Mouse (Mus musculus): ENCODE results near the gene Etfrf1. TPM values are rescaled to one million over a fixed set of nuclear protein-coding genes. Genes with fewer than 3 reads are reported as not detected.
A peak's percentile ranks its signal among the peaks of the same experiment; 100 is the strongest.

Etfrf1 gene
- total RNA-seq, 2 experiments from 2014 or later, result 15.5 to 16.3 TPM

DNA sequence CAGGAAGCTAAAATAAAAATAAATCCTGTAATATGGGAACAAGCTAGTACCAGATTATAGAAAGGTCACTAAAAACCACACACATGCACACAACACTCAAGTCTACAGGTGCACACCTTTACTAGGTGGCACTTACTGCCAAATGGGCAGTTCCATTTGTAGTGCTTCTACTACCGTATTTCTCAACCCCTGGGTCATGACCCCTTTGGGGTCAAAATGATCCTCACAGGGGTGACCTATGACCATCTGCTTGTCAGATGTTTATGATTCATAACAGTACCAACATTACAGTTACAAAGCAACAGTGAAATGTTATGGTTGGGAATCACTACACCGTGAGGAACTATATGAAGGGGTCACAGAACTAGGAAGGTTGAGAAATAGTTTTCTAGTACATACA, 3.0 kb downstream of the Etfrf1 start:
- intact Hi-C loops (cut with DNase I), result no loop called here
- no peak for DNase-seq (ENCODE audit: extremely low spot score in 1 of 2, low spot score in 2 of 2)

DNA sequence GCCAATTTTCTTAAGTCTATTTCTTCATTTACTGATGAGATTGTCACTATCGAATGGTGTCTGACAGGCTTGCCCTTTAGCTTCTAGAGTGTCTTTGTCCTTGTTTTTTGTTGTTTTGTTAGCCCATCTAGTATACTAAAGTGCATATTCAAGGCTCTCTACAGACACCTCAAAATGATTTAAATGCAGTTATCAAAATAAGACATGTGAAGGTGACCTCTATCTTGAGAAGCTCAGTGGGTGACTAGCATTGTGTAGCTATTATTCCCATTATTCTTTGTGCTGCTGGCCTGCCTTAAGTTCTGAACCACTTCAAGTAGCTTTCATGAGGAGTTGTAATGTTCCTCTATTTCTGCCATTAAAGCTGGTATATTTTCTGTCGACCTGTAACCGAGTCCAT, 4.9 kb downstream of the Etfrf1 start:
- no peak for DNase-seq (ENCODE audit: extremely low spot score in 1 of 2, low spot score in 2 of 2)
- intact Hi-C loops (cut with DNase I), result no loop called here

DNA sequence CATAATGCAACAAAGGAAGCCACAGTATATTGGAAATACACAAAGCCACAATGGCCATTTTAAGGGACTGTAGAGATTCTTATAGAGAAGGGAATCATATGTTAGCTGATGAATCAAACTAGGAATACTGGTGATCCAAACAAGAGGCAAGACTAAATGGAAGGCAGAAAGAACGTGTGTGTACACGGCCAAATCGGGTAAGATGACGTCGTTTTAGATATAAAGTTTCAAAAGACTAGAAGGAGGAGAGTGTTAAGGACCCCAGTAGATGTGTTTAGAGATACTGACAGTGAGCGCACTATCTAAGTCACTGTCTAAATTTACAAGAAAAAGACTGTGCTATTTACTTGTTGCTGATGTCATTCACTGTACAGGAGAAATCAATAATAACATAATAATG, 13.3 kb downstream of the Etfrf1 start:
- intact Hi-C loops (cut with DNase I), result no loop called here

DNA sequence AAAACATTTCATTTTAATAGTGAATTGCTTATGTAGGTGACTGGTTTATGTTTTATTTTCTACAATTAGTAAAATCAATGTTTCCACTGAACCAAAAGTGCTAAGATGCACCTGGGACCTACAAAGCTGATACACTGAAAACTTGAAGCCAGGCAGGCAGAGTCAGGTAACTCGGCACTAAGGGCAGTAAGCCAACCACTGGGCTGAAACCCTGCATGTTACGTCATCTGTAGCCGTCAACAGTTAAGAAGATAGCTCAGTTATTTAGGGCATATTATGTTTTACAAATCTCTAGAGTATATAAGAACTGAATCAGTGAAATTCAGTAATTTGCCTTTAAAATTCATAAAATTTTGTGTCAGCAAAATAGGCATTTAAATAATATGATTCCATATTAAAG, 15.4 kb downstream of the Etfrf1 start:
- no peak for DNase-seq (ENCODE audit: extremely low spot score in 1 of 2, low spot score in 2 of 2)
- intact Hi-C loops (cut with DNase I), result no loop called here

More for the DNA sequence above, 13.3 kb downstream of the Etfrf1 start:
- DNase-seq (ENCODE audit: extremely low spot score in 1 of 2, low spot score in 2 of 2), result no peak

- no peak for DNase-seq (ENCODE audit: extremely low spot score in 1 of 2, low spot score in 2 of 2)
- intact Hi-C loops (cut with DNase I), result no loop called here
These were observed 23.5 kb downstream of the Etfrf1 start for GRCm38 (mm10) chr6:145234391-145234790.

- no peak for DNase-seq (ENCODE audit: extremely low spot score in 1 of 2, low spot score in 2 of 2)
- intact Hi-C loops (cut with DNase I), result no loop called here
These were observed 24.4 kb downstream of the Etfrf1 start for GRCm38 (mm10) chr6:145235367-145235766.

DNA sequence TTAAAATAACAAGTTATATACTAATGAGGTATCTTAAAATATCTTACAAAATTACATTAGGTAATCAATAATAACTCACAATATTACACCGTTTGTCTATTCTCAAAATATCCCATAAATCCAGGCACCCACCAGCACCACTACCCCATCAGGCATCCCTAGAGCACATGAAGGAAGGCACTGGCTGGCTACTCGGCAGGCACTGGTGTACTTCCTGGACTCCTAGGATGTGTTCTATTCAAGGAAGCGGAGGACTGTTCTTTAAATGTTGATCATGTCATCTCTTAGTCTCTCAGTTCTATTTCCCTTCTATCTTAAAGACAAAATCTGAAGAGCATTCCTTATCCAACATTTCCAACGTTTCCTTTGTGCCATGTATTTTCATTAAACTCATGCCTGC, 26.2 kb downstream of the Etfrf1 start:
- DNase-seq (ENCODE audit: extremely low spot score in 1 of 2, low spot score in 2 of 2), result no peak
- intact Hi-C loops (cut with DNase I), result no loop called here

- intact Hi-C loops (cut with DNase I), result no loop called here
These were observed 29.4 kb downstream of the Etfrf1 start for GRCm38 (mm10) chr6:145240285-145240684.

DNA sequence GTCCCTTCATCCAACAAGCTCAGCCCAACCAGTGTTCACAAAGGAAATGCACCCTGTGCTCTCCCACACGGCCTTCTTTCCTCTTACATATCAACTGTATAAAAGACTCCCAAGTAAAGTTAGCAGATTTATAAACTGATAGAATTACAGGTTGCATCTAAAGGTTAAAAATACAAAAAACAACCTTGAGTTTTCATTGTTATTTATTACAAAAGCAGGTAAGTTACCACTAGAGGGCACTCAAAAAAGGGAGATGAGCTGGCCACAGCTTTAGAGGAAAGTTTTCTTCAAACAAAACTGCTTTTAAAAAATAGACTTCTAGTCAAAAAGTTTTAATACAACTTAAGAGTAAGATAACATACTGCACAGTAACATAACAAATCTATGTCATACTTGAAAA, 31.6 kb downstream of the Etfrf1 start:
- intact Hi-C loops (cut with DNase I), result loop anchor here (1.0 kb wide), 1 partner anchor 100 kb away; no protein-coding TSS in a partner anchor
- no peak for DNase-seq (ENCODE audit: extremely low spot score in 1 of 2, low spot score in 2 of 2)

More at GRCm38 (mm10) chr6:145240285-145240684, 29.4 kb downstream of the Etfrf1 start:
- DNase-seq (ENCODE audit: extremely low spot score in 1 of 2, low spot score in 2 of 2), result no peak

- DNase-seq (ENCODE audit: extremely low spot score in 1 of 2, low spot score in 2 of 2), result no peak
- intact Hi-C loops (cut with DNase I), result no loop called here
These were observed 35.9 kb downstream of the Etfrf1 start for GRCm38 (mm10) chr6:145246841-145247240.

- no peak for DNase-seq (ENCODE audit: extremely low spot score in 1 of 2, low spot score in 2 of 2)
- intact Hi-C loops (cut with DNase I), result loop anchor here (2.0 kb wide), 1 partner anchor 93 kb away; no protein-coding TSS in a partner anchor
These were observed 37.0 kb downstream of the Etfrf1 start for GRCm38 (mm10) chr6:145247886-145248285.

DNA sequence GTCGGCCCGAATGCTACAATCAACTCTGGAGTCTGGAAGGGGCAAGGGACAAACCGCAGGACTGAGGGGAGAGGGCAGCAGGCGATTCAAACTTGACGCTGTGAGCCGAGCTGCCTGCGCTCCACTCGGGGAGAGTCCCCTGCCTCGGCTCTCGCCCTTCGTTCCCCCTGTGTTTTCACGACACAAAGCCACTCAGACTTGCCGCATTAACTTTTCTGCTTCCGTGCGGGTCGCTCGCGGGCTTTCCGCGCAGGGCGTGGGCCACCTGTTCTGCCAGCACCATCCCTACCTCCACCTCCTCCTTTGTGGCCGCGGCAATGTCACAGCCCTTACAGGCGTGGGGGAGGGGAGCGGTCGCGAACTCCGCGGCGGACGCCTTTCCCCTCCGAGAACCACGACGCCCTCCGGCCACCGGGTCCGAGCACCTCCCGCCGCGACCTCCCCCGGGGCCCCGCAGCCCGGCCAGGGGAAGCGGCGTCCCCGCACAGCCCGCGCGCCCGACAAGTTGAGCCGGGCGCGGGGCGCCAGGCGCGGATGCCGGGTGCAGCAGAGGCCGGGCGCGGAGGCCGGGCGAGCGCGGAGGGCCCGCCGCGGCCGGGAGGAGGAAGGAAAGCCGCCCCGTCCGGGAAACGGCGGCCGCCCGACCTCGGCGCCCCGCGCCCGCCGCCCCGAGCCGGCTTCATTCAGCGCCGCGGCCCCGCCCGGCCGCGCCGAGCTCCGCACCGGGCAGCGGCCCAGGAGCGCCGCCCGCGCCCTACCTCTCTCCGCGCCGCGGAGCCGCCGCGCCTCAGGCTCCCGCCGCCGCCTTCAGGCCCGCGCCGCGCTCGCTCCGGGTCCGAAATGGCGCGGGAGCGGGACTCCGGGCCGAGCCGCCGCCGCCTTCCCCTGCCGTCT, 38.6 kb downstream of the Etfrf1 start:
- intact Hi-C loops (cut with DNase I), result loop anchor here (2.0 kb wide), 1 partner anchor 91 kb away; no protein-coding TSS in a partner anchor

GRCm38 (mm10) chr6:145250185-145250791, 39.4 kb downstream of the Etfrf1 start, which contains the start of gene Kras:
TSS of gene Kras (minus strand) at chr6:145250239.
- DNase-seq (ENCODE audit: extremely low spot score in 1 of 2, low spot score in 2 of 2), result peak; percentile 75 to 95
- intact Hi-C loops (cut with DNase I), result no loop called here

More for the DNA sequence above, 38.6 kb downstream of the Etfrf1 start:
- DNase-seq (ENCODE audit: extremely low spot score in 1 of 2, low spot score in 2 of 2), result peak; percentile 19 to 73

- intact Hi-C loops (cut with DNase I), result no loop called here
These were observed 39.9 kb downstream of the Etfrf1 start for GRCm38 (mm10) chr6:145250820-145251219.

GRCm38 (mm10) chr6:145255952-145256700, 45.2 kb downstream of the Etfrf1 start:
- intact Hi-C loops (cut with DNase I), result no loop called here
- no peak for DNase-seq (ENCODE audit: extremely low spot score in 1 of 2, low spot score in 2 of 2)

More at GRCm38 (mm10) chr6:145250820-145251219, 39.9 kb downstream of the Etfrf1 start:
- DNase-seq (ENCODE audit: extremely low spot score in 1 of 2, low spot score in 2 of 2), result peak; percentile 12 to 50

DNA sequence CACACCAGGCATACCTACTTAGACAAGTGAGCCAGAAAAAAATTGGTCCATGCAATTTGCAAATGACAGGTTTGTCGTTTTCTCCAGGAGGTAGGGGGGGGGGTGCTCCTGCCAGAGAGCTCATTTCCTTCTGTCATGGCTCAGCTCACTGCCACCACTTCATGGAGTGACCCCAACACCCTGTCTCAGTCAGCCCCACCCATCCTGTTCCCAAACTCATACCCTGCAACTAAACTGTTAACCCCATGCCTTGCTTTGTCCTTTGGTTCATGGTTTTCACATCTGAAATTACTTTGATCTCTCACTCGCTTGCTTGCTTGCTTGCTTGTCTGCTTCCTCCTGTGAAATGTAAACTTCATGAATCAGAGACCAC, 45.8 kb downstream of the Etfrf1 start:
- intact Hi-C loops (cut with DNase I), result no loop called here

DNA sequence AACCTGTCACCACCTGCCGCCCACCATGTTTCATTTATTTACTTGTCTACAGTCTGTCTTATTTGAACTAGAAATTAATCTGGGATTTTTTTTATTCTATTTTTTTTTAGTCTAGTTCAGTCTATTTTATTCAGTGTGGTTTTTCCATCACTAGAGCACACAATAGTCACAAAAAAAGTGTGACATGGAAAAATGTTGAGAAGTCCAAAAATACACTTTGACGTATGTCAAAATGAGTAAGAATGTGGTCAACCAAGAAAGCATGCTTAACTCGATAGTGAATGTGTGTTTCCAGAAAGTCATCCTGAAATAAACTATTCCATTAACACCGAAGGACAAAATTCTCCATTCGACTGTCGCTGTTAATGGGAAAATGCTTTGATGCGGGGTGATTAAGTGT, 51.4 kb downstream of the Etfrf1 start:
- intact Hi-C loops (cut with DNase I), result loop anchor here (5.0 kb wide), 1 partner anchor 40 kb away; no protein-coding TSS in a partner anchor
- no peak for DNase-seq (ENCODE audit: extremely low spot score in 1 of 2, low spot score in 2 of 2)

More for the DNA sequence above, 45.8 kb downstream of the Etfrf1 start:
- no peak for DNase-seq (ENCODE audit: extremely low spot score in 1 of 2, low spot score in 2 of 2)

Measured in left cerebral cortex, postnatal 10 days (tissue).